Mouse (Mus musculus) lung, postnatal 0 days (tissue): Measurements from ENCODE around the gene Mcu. TPM values are rescaled to one million over a fixed set of nuclear protein-coding genes. Genes with fewer than 3 reads are reported as not detected.
A peak's percentile ranks its signal among the peaks of the same experiment; 100 is the strongest.

Source experiments
- ATAC-seq: fragments of 200-750 bp; cut with Nextera tagmentation; 2 replicates; pipeline ENCODE4 v1.8.0; 2017; ENCODE audit warnings: moderate library complexity
- DNase-seq: peaks from one replicate; pipeline ENCODE4 v3.0.0-alpha.2; 2016; ENCODE audit warnings: low spot score
- H3K27ac ChIP-seq: fragments of 300-500 bp; sonication (generic); 2 replicates; pipeline ENCODE4 v1.5.1; 2014; ENCODE audit warnings: antibody characterized with exemption, mild to moderate bottlenecking, low read length, mixed read lengths
- H3K27me3 ChIP-seq: fragments of 300-500 bp; sonication (generic); replicated peaks from 2 replicates; pipeline ENCODE4 v1.6.1; 2014; ENCODE audit warnings: low read length, mixed read lengths; ENCODE audit not compliant: insufficient read depth
- H3K36me3 ChIP-seq: fragments of 300-500 bp; sonication (generic); 2 replicates; pipeline ENCODE4 v1.6.1; 2014; ENCODE audit warnings: low read length, mixed read lengths; ENCODE audit not compliant: insufficient read depth
- H3K4me1 ChIP-seq: fragments of 300-500 bp; sonication (generic); 2 replicates; pipeline ENCODE4 v1.6.1; 2014; ENCODE audit warnings: antibody characterized with exemption, low read depth, low read length, mixed read lengths; ENCODE audit not compliant: insufficient read depth
- H3K4me2 ChIP-seq: fragments of 300-500 bp; sonication (generic); replicated peaks from 2 replicates; pipeline ENCODE4 v1.6.1; 2014; ENCODE audit warnings: low read depth, mild to moderate bottlenecking, low read length, moderate library complexity, mixed read lengths
- H3K4me3 ChIP-seq: fragments of 300-500 bp; sonication (generic); 2 replicates; pipeline ENCODE4 v1.5.1; 2014; ENCODE audit warnings: low read depth, low read length
- H3K9ac ChIP-seq: fragments of 300-500 bp; sonication (generic); replicated peaks from 2 replicates; pipeline ENCODE4 v1.6.1; 2014; ENCODE audit warnings: low read depth, mild to moderate bottlenecking
- H3K9me3 ChIP-seq: fragments of 300-500 bp; sonication (generic); 2 replicates; pipeline ENCODE4 v1.6.1; 2016; ENCODE audit warnings: low read length, mixed read lengths
- CTCF ChIP-seq: IDR thresholded peaks from 2 replicates; pipeline ENCODE4 v1.5.1; 2016; ENCODE audit warnings: antibody characterized with exemption, mild to moderate bottlenecking
- EP300 ChIP-seq: IDR thresholded peaks from 2 replicates; pipeline ENCODE4 v1.6.1; 2016; ENCODE audit warnings: antibody characterized with exemption, mild to moderate bottlenecking, control low read depth
- WGBS: fragments of 180-500 bp; shearing (Covaris S2); extraction: QIAGEN DNeasy Blood & Tissue Kit; methylation state at CpG from one replicate; pipeline ENCODE4 v1.1.7; 2014; 5-methylcytosine and 5-hydroxymethylcytosine counted together
- polyA plus RNA-seq: library from polyadenylated mRNA; unstranded; fragments of >200 nt; fragmentation: Nextera tagmentation; extraction: Ambion mirVana; gene quantifications from 2 replicates; pipeline ENCODE4 v1.2.1, GENCODE M21; 2015

The Mcu gene
- polyA plus RNA-seq, 1 experiment from 2014 or later, result 34.5 TPM

- Histone ChIP-seq H3K27ac (no peak overlapping the region), H3K4me3 (no peak overlapping the region), H3K4me1 (no peaks in the 10 kb centered on the region; the same call in 1 of the 2 replicates), H3K9ac (no peak overlapping the region), H3K36me3 (no peaks in the 10 kb centered on the region), H3K4me2 (no peak overlapping the region), H3K9me3 (no peaks in the 10 kb centered on the region), H3K27me3 (no peaks in the 10 kb centered on the region)
- ATAC-seq, result no peak
- WGBS, result 86% methylated on average over 3 of the region's 3 CpGs
- TF ChIP-seq EP300, result no peak
- DNase-seq, result no peak
Observed at GRCm38 (mm10) chr10:59519411-59519810, 97.1 kb downstream of the Mcu start.

GRCm38 (mm10) chr10:59517201-59517600, 99.3 kb downstream of the Mcu start:
- no peak overlapping the region for H3K4me3 ChIP-seq
- no peak overlapping the region for H3K9ac ChIP-seq
- no peaks in the 10 kb centered on the region for H3K4me1 ChIP-seq
- no peaks in the 10 kb centered on the region for H3K27me3 ChIP-seq
- DNase-seq (no peak), ATAC-seq (no peak)
- 81% methylated on average over 13 of the region's 13 CpGs for WGBS
- no peak for TF ChIP-seq CTCF
- no peak for TF ChIP-seq EP300
- H3K27ac ChIP-seq, result no peak overlapping the region
- H3K9me3 ChIP-seq, result no peaks in the 10 kb centered on the region
- H3K36me3 ChIP-seq, result no peaks in the 10 kb centered on the region
- no peak overlapping the region for H3K4me2 ChIP-seq

- no peaks in the 10 kb centered on the region for H3K9me3 ChIP-seq
- no peak overlapping the region for H3K27ac ChIP-seq
- ATAC-seq (peak; percentile 50), DNase-seq (no peak)
- WGBS, result 59% methylated on average over 15 of the region's 15 CpGs
- H3K27me3 ChIP-seq, result no peaks in the 10 kb centered on the region
- TF ChIP-seq CTCF (no peak), EP300 (no peak)
- H3K9ac ChIP-seq, result no peak overlapping the region
- no peaks in the 10 kb centered on the region for H3K36me3 ChIP-seq
- no peak overlapping the region for H3K4me3 ChIP-seq
- H3K4me1 ChIP-seq, result no peaks in the 10 kb centered on the region
- H3K4me2 ChIP-seq, result no peak overlapping the region
Observed at GRCm38 (mm10) chr10:59514739-59515464, 101.6 kb downstream of the Mcu start.

GRCm38 (mm10) chr10:59512173-59512572, 104.3 kb downstream of the Mcu start:
- H3K36me3 ChIP-seq, result no peaks in the 10 kb centered on the region
- no peak for TF ChIP-seq EP300
- no peak for TF ChIP-seq CTCF
- no peaks in the 10 kb centered on the region for H3K27me3 ChIP-seq
- H3K27ac ChIP-seq, result no peak overlapping the region
- H3K4me1 ChIP-seq, result no peaks in the 10 kb centered on the region
- no peak overlapping the region for H3K4me3 ChIP-seq
- H3K9me3 ChIP-seq, result no peaks in the 10 kb centered on the region
- H3K9ac ChIP-seq, result no peak overlapping the region
- DNase-seq, result no peak
- no peak overlapping the region for H3K4me2 ChIP-seq
- no peak for ATAC-seq
- WGBS, result 92% methylated on average over 9 of the region's 9 CpGs

GRCm38 (mm10) chr10:59511427-59511963, 105.0 kb downstream of the Mcu start:
- no peak overlapping the region for H3K4me2 ChIP-seq
- no peak overlapping the region for H3K27ac ChIP-seq
- H3K27me3 ChIP-seq, result no peaks in the 10 kb centered on the region
- DNase-seq (no peak), ATAC-seq (no peak)
- H3K4me1 ChIP-seq, result no peaks in the 10 kb centered on the region
- no peaks in the 10 kb centered on the region for H3K9me3 ChIP-seq
- no peak overlapping the region for H3K9ac ChIP-seq
- TF ChIP-seq CTCF, result no peak
- TF ChIP-seq EP300, result no peak
- no peaks in the 10 kb centered on the region for H3K36me3 ChIP-seq
- 50% methylated on average over 14 of the region's 14 CpGs for WGBS
- H3K4me3 ChIP-seq, result no peak overlapping the region

- Histone ChIP-seq H3K9me3 (no peaks in the 10 kb centered on the region), H3K4me3 (no peak overlapping the region), H3K27ac (no peak overlapping the region), H3K36me3 (no peaks in the 10 kb centered on the region), H3K4me1 (no peaks in the 10 kb centered on the region), H3K4me2 (no peak overlapping the region), H3K27me3 (no peaks in the 10 kb centered on the region), H3K9ac (no peak overlapping the region)
- TF ChIP-seq EP300 (no peak), CTCF (no peak)
- WGBS, result 58% methylated on average over 14 of the region's 14 CpGs
- ATAC-seq (peak; percentile 21; the same call in 1 of the 2 replicates), DNase-seq (no peak)
Observed at GRCm38 (mm10) chr10:59510713-59511426, 105.6 kb downstream of the Mcu start.
